Mouse (Mus musculus): ENCODE results near the gene Kcnj14.

GRCm38 (mm10) chr7:45808471-45808870, 16.1 kb downstream of the Kcnj14 start:
- TF ChIP-seq TCF12 (IDR thresholded peaks at IDR 0.05; ENCODE audit: insufficient read depth, poor library complexity, severe bottlenecking) (no peak), POLR2A (IDR thresholded peaks at IDR 0.05; ENCODE audit: insufficient read length, low read depth) (no peak), POLR2AphosphoS2 (IDR thresholded peaks at IDR 0.05; ENCODE audit: insufficient read length, low read depth) (no peak), TCF3 (IDR thresholded peaks at IDR 0.05; ENCODE audit: insufficient read length, low read depth) (no peak), CEBPB (IDR thresholded peaks at IDR 0.05; ENCODE audit: insufficient read depth, poor library complexity, severe bottlenecking) (no peak), USF1 (IDR thresholded peaks at IDR 0.05; ENCODE audit: low read depth) (no peak), MYOD1 (IDR thresholded peaks at IDR 0.05; ENCODE audit: control insufficient read depth in 1 of 3, insufficient read length in 2 of 3, low read depth in 2 of 3) (no peak)
